Mouse (Mus musculus) embryonic facial prominence, embryonic 12.5 days (tissue): Measurements from ENCODE around the gene Ncam1. TPM values are rescaled to one million over a fixed set of nuclear protein-coding genes. Genes with fewer than 3 reads are reported as not detected.

ENCODE experiments used
- ATAC-seq: fragments of 200-750 bp; cut with Nextera tagmentation; 2 replicates; pipeline ENCODE4 v1.8.0; 2017; ENCODE audit not compliant: insufficient number of reproducible peaks, insufficient read depth, low FRiP score, low TSS enrichment
- H3K27ac ChIP-seq: fragments of 300-500 bp; sonication (generic); 2 replicates; pipeline ENCODE4 v1.5.1; 2016; ENCODE audit warnings: mild to moderate bottlenecking
- H3K27me3 ChIP-seq: fragments of 300-500 bp; sonication (generic); 2 replicates; pipeline ENCODE4 v1.6.1; 2016; ENCODE audit warnings: mild to moderate bottlenecking, moderate library complexity
- H3K36me3 ChIP-seq: fragments of 300-500 bp; sonication (generic); 2 replicates; pipeline ENCODE4 v1.6.1; 2016; ENCODE audit warnings: mild to moderate bottlenecking
- H3K4me1 ChIP-seq: fragments of 300-500 bp; sonication (generic); 2 replicates; pipeline ENCODE4 v1.6.1; 2016
- H3K4me2 ChIP-seq: fragments of 300-500 bp; sonication (generic); replicated peaks from 2 replicates; pipeline ENCODE4 v1.6.1; 2016; ENCODE audit warnings: mild to moderate bottlenecking, moderate library complexity
- H3K4me3 ChIP-seq: fragments of 300-500 bp; sonication (generic); 2 replicates; pipeline ENCODE4 v1.5.1; 2016; ENCODE audit warnings: mild to moderate bottlenecking
- H3K9ac ChIP-seq: fragments of 300-500 bp; sonication (generic); 2 replicates; pipeline ENCODE4 v1.6.1; 2016; ENCODE audit warnings: mild to moderate bottlenecking, moderate library complexity
- H3K9me3 ChIP-seq: fragments of 300-500 bp; sonication (generic); 2 replicates; pipeline ENCODE4 v1.6.1; 2016; ENCODE audit warnings: mild to moderate bottlenecking, moderate library complexity
- WGBS: fragments of 180-500 bp; shearing (Covaris S2); methylation state at CpG from one replicate; pipeline ENCODE4 v1.1.7; 2016; 5-methylcytosine and 5-hydroxymethylcytosine counted together
- polyA plus RNA-seq: library from polyadenylated mRNA; unstranded; fragments of >200 nt; fragmentation: Nextera tagmentation; extraction: Ambion mirVana; gene quantifications from 2 replicates; pipeline ENCODE4 v1.2.1, GENCODE M21; 2016

The Ncam1 gene
- polyA plus RNA-seq, 1 experiment from 2014 or later = 85.4 TPM

DNA sequence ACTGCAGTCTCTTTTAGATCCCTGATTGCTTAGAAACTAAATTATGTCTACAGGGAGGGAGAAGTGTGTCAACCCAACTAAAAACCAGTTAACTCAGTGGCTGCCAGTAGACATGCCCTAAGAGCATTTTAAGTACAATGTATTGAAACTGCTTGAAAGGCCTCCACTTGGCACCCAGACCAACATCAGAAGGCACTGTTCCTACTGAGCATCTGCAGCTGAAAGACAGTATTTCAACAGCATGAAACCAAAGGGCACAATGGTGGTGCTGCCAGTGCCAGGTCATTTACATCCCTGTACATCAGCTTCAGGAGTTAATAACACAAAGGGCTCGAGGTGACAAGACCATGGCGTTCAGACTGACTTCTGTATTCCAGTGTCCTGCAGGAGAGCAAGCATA is 5.5 kb downstream of the Ncam1 start:
- H3K4me1 ChIP-seq = peaks cover 3% of the 10 kb centered on the region; the same call in 1 of the 2 replicates
- 0 out of 2 replicates have a peak, but pooled peaks cover 4% of the 10 kb centered on the region for H3K27me3 ChIP-seq
- WGBS = 80% methylated on average over 2 of the region's 2 CpGs
- ATAC-seq = no peak
- H3K9ac ChIP-seq = no peak overlapping the region
- H3K27ac ChIP-seq = no peak overlapping the region
- no peak overlapping the region for H3K4me2 ChIP-seq
- no peaks in the 10 kb centered on the region for H3K9me3 ChIP-seq
- H3K36me3 ChIP-seq = no peaks in the 10 kb centered on the region
- no peak overlapping the region for H3K4me3 ChIP-seq

DNA sequence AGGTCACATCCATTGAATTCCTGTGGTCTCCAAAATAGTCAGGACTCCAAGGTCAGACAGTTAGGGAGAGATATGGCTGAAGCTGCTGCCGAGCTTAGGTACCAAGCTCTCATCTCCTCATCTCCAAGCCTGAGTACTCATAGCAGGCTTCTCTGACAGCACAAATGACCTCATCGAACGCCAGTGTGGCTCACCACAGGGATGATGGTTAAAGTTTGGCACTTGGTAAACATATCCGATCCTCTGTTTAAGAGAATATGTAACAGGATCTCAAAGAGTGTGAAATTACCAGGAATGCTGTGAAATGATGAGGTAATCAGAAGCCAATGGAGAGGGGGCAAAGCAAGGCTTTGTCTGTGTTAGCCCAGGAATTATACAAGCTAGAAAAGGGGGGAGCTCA is 6.1 kb downstream of the Ncam1 start:
- H3K4me2 ChIP-seq = no peak overlapping the region
- ATAC-seq = no peak
- 0 out of 2 replicates have a peak, but pooled peaks cover 4% of the 10 kb centered on the region for H3K27me3 ChIP-seq
- H3K4me3 ChIP-seq = no peak overlapping the region
- H3K4me1 ChIP-seq = peaks cover 3% of the 10 kb centered on the region; the same call in 1 of the 2 replicates
- H3K9ac ChIP-seq = no peak overlapping the region
- H3K9me3 ChIP-seq = no peaks in the 10 kb centered on the region
- WGBS = 61% methylated on average over 4 of the region's 4 CpGs
- no peak overlapping the region for H3K27ac ChIP-seq
- no peaks in the 10 kb centered on the region for H3K36me3 ChIP-seq

DNA sequence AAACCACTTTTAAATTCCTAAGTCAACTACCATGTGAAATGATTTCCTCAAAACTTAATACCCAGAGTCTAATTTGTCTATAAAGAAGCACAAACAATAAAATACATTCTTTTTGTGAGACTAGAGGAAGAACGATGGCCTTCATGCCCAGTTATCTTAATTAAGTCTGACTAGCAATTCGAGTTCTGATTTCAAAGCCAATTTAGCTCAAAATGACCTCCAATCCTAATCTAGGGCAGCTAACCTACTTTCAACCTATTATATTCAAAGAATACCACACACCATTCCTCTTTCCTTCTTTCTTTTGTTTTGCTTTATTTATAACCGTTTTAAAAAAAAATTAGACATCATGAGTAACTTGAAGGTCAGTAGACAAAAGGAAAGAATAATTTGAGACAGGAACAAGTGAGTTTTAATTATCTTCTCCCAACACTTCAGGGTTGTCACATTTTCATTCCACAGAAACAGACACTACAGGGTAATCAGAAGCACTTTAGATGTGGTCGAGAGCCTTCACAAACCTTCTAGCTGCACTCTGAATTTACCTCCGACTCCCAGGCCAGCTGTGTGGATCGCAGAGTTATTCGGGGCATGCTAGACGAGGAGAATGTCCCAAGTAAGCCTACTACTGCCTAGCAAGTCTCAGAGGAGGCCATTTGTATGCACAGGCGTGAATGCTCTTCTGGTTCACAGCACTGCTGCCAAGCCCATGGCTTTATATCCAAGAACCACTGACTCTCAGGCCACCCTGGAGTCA is 17.5 kb downstream of the Ncam1 start:
- no peaks in the 10 kb centered on the region for H3K9me3 ChIP-seq
- no peak for ATAC-seq
- no peaks in the 10 kb centered on the region for H3K4me1 ChIP-seq
- H3K36me3 ChIP-seq = no peaks in the 10 kb centered on the region
- H3K4me2 ChIP-seq = no peak overlapping the region
- H3K27me3 ChIP-seq = no peaks in the 10 kb centered on the region
- no peak overlapping the region for H3K27ac ChIP-seq
- WGBS = 70% methylated on average over 9 of the region's 9 CpGs
- no peak overlapping the region for H3K9ac ChIP-seq
- H3K4me3 ChIP-seq = no peak overlapping the region

- Histone ChIP-seq H3K4me1 (peaks cover 2% of the 10 kb centered on the region; the same call in 1 of the 2 replicates), H3K27ac (no peak overlapping the region), H3K9ac (no peak overlapping the region), H3K9me3 (no peaks in the 10 kb centered on the region), H3K4me2 (no peak overlapping the region), H3K4me3 (no peak overlapping the region), H3K27me3 (no peaks in the 10 kb centered on the region), H3K36me3 (no peaks in the 10 kb centered on the region)
- ATAC-seq = no peak
- 57% methylated on average over 7 of the region's 7 CpGs for WGBS
These were observed 21.6 kb downstream of the Ncam1 start for GRCm38 (mm10) chr9:49777015-49777637.

DNA sequence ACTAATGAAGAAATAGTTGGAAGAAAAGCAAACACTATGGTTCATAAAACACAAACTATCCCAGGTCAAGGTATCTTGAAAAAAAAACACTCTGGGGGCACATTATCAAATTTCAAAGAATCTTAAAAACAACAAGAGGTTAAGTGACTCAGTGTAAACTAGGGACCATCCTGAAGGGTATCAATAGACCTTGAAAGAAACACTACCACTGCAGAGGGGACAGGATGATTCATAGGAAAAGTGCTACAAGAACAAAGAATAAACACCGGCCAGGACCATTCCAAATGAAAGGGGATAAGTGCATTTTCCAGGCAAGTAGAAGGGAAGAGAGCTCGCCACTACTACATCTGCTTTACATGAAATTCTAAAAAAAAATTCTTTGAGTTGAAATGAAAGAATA is 32.1 kb downstream of the Ncam1 start:
- Histone ChIP-seq H3K36me3 (no peaks in the 10 kb centered on the region), H3K9ac (no peak overlapping the region), H3K4me1 (no peaks in the 10 kb centered on the region), H3K4me3 (no peak overlapping the region), H3K4me2 (no peak overlapping the region), H3K9me3 (no peaks in the 10 kb centered on the region), H3K27me3 (no peaks in the 10 kb centered on the region), H3K27ac (no peak overlapping the region)
- 60% methylated on average over 2 of the region's 2 CpGs for WGBS
- ATAC-seq = no peak

- no peak overlapping the region for H3K4me3 ChIP-seq
- no peak overlapping the region for H3K9ac ChIP-seq
- H3K36me3 ChIP-seq = no peaks in the 10 kb centered on the region
- H3K9me3 ChIP-seq = no peaks in the 10 kb centered on the region
- ATAC-seq = no peak
- no peaks in the 10 kb centered on the region for H3K27me3 ChIP-seq
- no peaks in the 10 kb centered on the region for H3K4me1 ChIP-seq
- no peak overlapping the region for H3K4me2 ChIP-seq
- no peak overlapping the region for H3K27ac ChIP-seq
- 88% methylated on average over 6 of the region's 6 CpGs for WGBS
These were observed 38.2 kb downstream of the Ncam1 start for GRCm38 (mm10) chr9:49760571-49760970.

DNA sequence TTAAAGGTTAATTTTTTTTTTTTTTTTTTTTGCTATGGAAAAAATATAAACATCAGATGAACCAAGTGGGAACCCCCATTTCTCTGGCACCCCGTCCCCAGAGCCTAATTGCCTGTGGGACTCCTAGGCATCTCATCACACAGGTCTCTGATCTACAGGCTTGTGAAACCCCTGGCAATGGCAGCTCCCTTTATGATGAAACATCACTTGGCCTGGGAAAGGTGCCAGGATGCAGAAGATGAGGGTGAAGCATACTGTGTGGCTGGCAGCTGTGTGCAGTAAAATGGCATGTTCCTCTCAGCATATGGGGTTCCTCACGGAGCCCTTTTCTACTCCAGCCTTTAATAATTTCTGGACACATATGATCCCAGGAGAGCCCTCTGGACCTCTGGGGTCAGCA is 40.3 kb downstream of the Ncam1 start:
- Histone ChIP-seq H3K27ac (no peak overlapping the region), H3K4me1 (peaks cover 8% of the 10 kb centered on the region; the same call in 1 of the 2 replicates), H3K4me2 (no peak overlapping the region), H3K4me3 (no peak overlapping the region), H3K9me3 (no peaks in the 10 kb centered on the region), H3K9ac (no peak overlapping the region), H3K36me3 (no peaks in the 10 kb centered on the region), H3K27me3 (no peaks in the 10 kb centered on the region)
- WGBS = 66% methylated on average over 2 of the region's 2 CpGs
- ATAC-seq = no peak

GRCm38 (mm10) chr9:49757986-49758385 is 40.7 kb downstream of the Ncam1 start:
- Histone ChIP-seq H3K36me3 (no peaks in the 10 kb centered on the region), H3K4me2 (no peak overlapping the region), H3K9me3 (no peaks in the 10 kb centered on the region), H3K27ac (no peak overlapping the region; the same call in 1 of the 2 replicates), H3K4me1 (peaks cover 11% of the 10 kb centered on the region; the same call in 1 of the 2 replicates), H3K27me3 (no peaks in the 10 kb centered on the region), H3K9ac (no peak overlapping the region), H3K4me3 (no peak overlapping the region)
- no peak for ATAC-seq
- 68% methylated on average over 12 of the region's 12 CpGs for WGBS

GRCm38 (mm10) chr9:49757582-49757981 is 41.1 kb downstream of the Ncam1 start:
- no peak overlapping the region for H3K4me3 ChIP-seq
- no peaks in the 10 kb centered on the region for H3K9me3 ChIP-seq
- H3K9ac ChIP-seq = no peak overlapping the region
- H3K27me3 ChIP-seq = no peaks in the 10 kb centered on the region
- no peak for ATAC-seq
- no peaks in the 10 kb centered on the region for H3K36me3 ChIP-seq
- H3K4me1 ChIP-seq = peaks cover 12% of the 10 kb centered on the region; the same call in 1 of the 2 replicates
- H3K4me2 ChIP-seq = no peak overlapping the region
- 74% methylated on average over 4 of the region's 4 CpGs for WGBS
- no peak overlapping the region; the same call in 1 of the 2 replicates for H3K27ac ChIP-seq

GRCm38 (mm10) chr9:49756725-49757124 is 42.0 kb downstream of the Ncam1 start:
- 87% methylated on average over 4 of the region's 4 CpGs for WGBS
- Histone ChIP-seq H3K9ac (no peak overlapping the region), H3K27ac (no peak overlapping the region), H3K4me3 (no peak overlapping the region), H3K27me3 (no peaks in the 10 kb centered on the region), H3K9me3 (no peaks in the 10 kb centered on the region), H3K36me3 (no peaks in the 10 kb centered on the region), H3K4me2 (no peak overlapping the region), H3K4me1 (peaks cover 12% of the 10 kb centered on the region; the same call in 1 of the 2 replicates)
- ATAC-seq = no peak

DNA sequence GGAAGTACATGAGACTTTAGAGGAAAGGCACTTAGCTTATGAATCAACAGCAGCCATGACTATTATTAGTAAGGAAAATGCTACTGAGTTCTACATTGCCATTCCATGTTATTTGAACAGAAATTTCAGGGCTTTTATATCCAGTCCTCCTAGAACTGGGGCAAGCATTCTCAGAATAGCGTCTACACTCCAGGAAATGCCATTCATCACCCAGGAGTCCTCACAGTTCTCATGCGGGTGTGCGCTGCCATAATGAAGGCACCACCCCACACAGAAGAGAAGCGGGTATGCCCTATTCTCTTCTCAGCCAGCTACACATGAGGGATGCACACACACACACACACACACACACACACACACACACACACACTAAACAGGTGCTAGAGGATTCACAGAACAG is 43.5 kb downstream of the Ncam1 start:
- 77% methylated on average over 4 of the region's 4 CpGs for WGBS
- peaks cover 21% of the 10 kb centered on the region for H3K4me1 ChIP-seq

DNA sequence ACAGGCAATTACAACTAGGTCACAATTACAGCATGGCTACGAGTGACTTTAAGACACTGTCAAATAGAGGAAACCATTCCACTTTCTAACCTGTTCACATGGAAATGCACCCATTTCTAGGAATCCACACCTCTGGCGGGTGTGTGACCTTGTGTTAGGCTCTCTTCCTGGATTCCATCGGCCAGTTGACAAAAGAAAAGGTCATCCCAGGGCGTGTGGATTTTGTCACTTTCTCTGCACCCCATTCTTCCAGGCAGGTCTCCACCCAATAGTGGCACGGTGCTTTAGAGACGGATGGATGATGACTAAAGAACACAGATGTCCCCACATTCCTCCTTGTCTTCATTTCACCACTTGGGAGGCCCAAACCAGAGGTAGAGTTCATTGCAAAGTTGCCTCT is 47.3 kb downstream of the Ncam1 start:
- Histone ChIP-seq H3K9me3 (no peaks in the 10 kb centered on the region), H3K9ac (no peak overlapping the region), H3K27me3 (no peaks in the 10 kb centered on the region), H3K36me3 (no peaks in the 10 kb centered on the region), H3K4me3 (no peak overlapping the region), H3K27ac (no peak overlapping the region), H3K4me1 (peaks cover 24% of the 10 kb centered on the region), H3K4me2 (no peak overlapping the region)
- ATAC-seq = no peak
- 68% methylated on average over 6 of the region's 6 CpGs for WGBS

More for the DNA sequence above, 43.5 kb downstream of the Ncam1 start:
- Histone ChIP-seq H3K4me3 (no peak overlapping the region), H3K9ac (no peak overlapping the region), H3K27me3 (no peaks in the 10 kb centered on the region), H3K4me2 (no peak overlapping the region), H3K9me3 (no peaks in the 10 kb centered on the region), H3K36me3 (no peaks in the 10 kb centered on the region), H3K27ac (no peak overlapping the region)
- ATAC-seq = no peak
